Mouse (Mus musculus) kidney, postnatal 0 days (tissue): Measurements from ENCODE around the gene Tctn3. TPM values are rescaled to one million over a fixed set of nuclear protein-coding genes. Genes with fewer than 3 reads are reported as not detected.

Experiments used
- ATAC-seq: fragments of 200-750 bp; cut with Nextera tagmentation; replicated peaks from 2 replicates; pipeline ENCODE4 v1.8.0; 2017; ENCODE audit warnings: low read depth, moderate number of reproducible peaks, moderate TSS enrichment, moderate library complexity; ENCODE audit not compliant: low FRiP score
- DNase-seq: peaks from one replicate; pipeline ENCODE4 v3.0.0-alpha.2; 2016; ENCODE audit warnings: low spot score
- H3K27ac ChIP-seq: fragments of 300-500 bp; sonication (generic); 2 replicates; pipeline ENCODE4 v1.5.1; 2014; ENCODE audit warnings: mild to moderate bottlenecking
- H3K27me3 ChIP-seq: fragments of 300-500 bp; sonication (generic); 2 replicates; pipeline ENCODE4 v1.6.1; 2014; ENCODE audit warnings: low read length, mixed read lengths; ENCODE audit not compliant: insufficient read depth
- H3K36me3 ChIP-seq: fragments of 300-500 bp; sonication (generic); 2 replicates; pipeline ENCODE4 v1.6.1; 2014; ENCODE audit warnings: low read length, mixed read lengths; ENCODE audit not compliant: insufficient read depth
- H3K4me1 ChIP-seq: fragments of 300-500 bp; sonication (generic); replicated peaks from 2 replicates; pipeline ENCODE4 v1.6.1; 2014; ENCODE audit warnings: antibody characterized with exemption, low read length, mixed read lengths; ENCODE audit not compliant: insufficient read depth
- H3K4me2 ChIP-seq: fragments of 300-500 bp; sonication (generic); 2 replicates; pipeline ENCODE4 v1.6.1; 2014; ENCODE audit warnings: mild to moderate bottlenecking, low read length, moderate library complexity, mixed read lengths
- H3K4me3 ChIP-seq: fragments of 300-500 bp; sonication (generic); replicated peaks from 2 replicates; pipeline ENCODE4 v1.5.1; 2014; ENCODE audit warnings: low read depth, low read length
- H3K9ac ChIP-seq: fragments of 300-500 bp; sonication (generic); 2 replicates; pipeline ENCODE4 v1.6.1; 2014; ENCODE audit warnings: low read depth, low read length
- H3K9me3 ChIP-seq: fragments of 300-500 bp; sonication (generic); replicated peaks from 2 replicates; pipeline ENCODE4 v1.6.1; 2016; ENCODE audit warnings: low read length, inconsistent platforms, mixed read lengths
- CTCF ChIP-seq: IDR thresholded peaks from 2 replicates; pipeline ENCODE4 v1.5.1; 2016; ENCODE audit warnings: antibody characterized with exemption, low read depth, mild to moderate bottlenecking, moderate library complexity
- WGBS: fragments of 180-500 bp; shearing (Covaris S2); extraction: QIAGEN DNeasy Blood & Tissue Kit; methylation state at CpG from one replicate; pipeline ENCODE4 v1.1.7; 2014; 5-methylcytosine and 5-hydroxymethylcytosine counted together
- polyA plus RNA-seq: library from polyadenylated mRNA; unstranded; fragments of >200 nt; fragmentation: Nextera tagmentation; extraction: Ambion mirVana; gene quantifications from 2 replicates; pipeline ENCODE4 v1.2.1, GENCODE M21; 2015

Gene Tctn3
- polyA plus RNA-seq, 1 experiment from 2014 or later, result 9.3 TPM

GRCm38 (mm10) chr19:40656207-40656606 lies 44.2 kb upstream of the Tctn3 start:
- WGBS, result 82% methylated on average over 5 of the region's 5 CpGs
- Histone ChIP-seq H3K27ac (no peak overlapping the region), H3K9ac (no peak overlapping the region), H3K36me3 (no peaks in the 10 kb centered on the region), H3K4me2 (no peak overlapping the region), H3K27me3 (no peaks in the 10 kb centered on the region), H3K9me3 (no peaks in the 10 kb centered on the region), H3K4me3 (no peak overlapping the region), H3K4me1 (no peaks in the 10 kb centered on the region)
- DNase-seq (no peak), ATAC-seq (no peak)
- no peak for TF ChIP-seq CTCF

DNA sequence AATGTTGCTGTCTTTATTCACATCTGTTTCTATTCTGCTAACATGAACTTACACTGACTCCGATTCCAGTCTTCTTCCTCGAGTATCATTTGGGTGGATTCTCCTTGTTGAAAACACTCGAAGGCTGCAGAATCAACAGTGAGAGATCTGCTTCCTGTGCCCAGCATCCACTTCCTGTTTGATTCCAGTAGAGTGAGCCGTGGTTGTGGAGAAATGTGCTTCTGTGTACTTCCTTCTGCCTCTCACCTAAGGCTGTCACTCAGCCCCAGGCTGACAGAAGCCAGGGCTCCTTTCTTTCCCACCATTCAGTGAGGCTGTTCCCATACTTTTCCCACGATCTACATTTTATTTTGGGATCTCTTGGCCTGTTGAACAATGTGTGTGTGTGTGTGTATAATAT lies 38.1 kb upstream of the Tctn3 start:
- WGBS, result 63% methylated on average over 5 of the region's 5 CpGs
- Histone ChIP-seq H3K9ac (no peak overlapping the region), H3K36me3 (no peaks in the 10 kb centered on the region), H3K4me1 (no peaks in the 10 kb centered on the region; the same call in 1 of the 2 replicates), H3K4me2 (no peak overlapping the region), H3K27ac (no peak overlapping the region), H3K4me3 (no peak overlapping the region), H3K9me3 (no peaks in the 10 kb centered on the region), H3K27me3 (no peaks in the 10 kb centered on the region)
- DNase-seq (no peak), ATAC-seq (no peak)
- no peak for TF ChIP-seq CTCF

- H3K4me1 ChIP-seq, result no peaks in the 10 kb centered on the region; the same call in 1 of the 2 replicates
- WGBS, result 50% methylated on average over 9 of the region's 9 CpGs
- DNase-seq, result peak; percentile 66
- H3K9ac ChIP-seq, result no peak overlapping the region
- no peak overlapping the region for H3K4me2 ChIP-seq
- TF ChIP-seq CTCF, result no peak
- no peak for ATAC-seq
- H3K27me3 ChIP-seq, result no peaks in the 10 kb centered on the region
- peak overlapping the region; percentile 47; the same call in 1 of the 2 replicates for H3K27ac ChIP-seq
- H3K36me3 ChIP-seq, result no peaks in the 10 kb centered on the region
- H3K4me3 ChIP-seq, result no peak overlapping the region
- no peaks in the 10 kb centered on the region for H3K9me3 ChIP-seq
Observed at GRCm38 (mm10) chr19:40647319-40648158, 35.5 kb upstream of the Tctn3 start.

GRCm38 (mm10) chr19:40646379-40646778 lies 34.3 kb upstream of the Tctn3 start:
- WGBS, result 32% methylated on average over 6 of the region's 6 CpGs
- DNase-seq, result no peak
- no peaks in the 10 kb centered on the region; the same call in 1 of the 2 replicates for H3K4me1 ChIP-seq
- H3K9me3 ChIP-seq, result no peaks in the 10 kb centered on the region
- no peak for TF ChIP-seq CTCF
- H3K4me3 ChIP-seq, result no peak overlapping the region
- H3K36me3 ChIP-seq, result no peaks in the 10 kb centered on the region
- ATAC-seq, result no peak
- H3K27me3 ChIP-seq, result no peaks in the 10 kb centered on the region
- no peak overlapping the region for H3K9ac ChIP-seq
- no peak overlapping the region for H3K27ac ChIP-seq
- no peak overlapping the region for H3K4me2 ChIP-seq

DNA sequence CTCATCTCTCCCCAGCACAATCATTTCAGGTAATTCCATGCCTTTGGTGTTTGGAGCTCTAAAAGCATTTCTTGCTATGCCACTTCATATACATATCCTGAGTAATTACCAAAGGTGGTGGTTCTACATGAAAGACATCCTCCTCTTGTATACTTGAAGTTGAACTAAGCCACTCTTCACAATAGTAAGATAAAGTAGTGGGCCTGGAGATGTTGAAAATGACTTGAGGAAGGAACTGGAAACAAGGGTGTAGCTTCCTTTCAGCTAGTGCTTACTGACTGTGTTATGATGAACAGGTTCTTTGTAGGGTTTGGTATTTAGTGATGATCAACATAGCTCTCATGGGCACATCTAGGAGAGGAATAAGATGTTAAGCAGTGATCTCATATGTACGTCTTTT lies 31.8 kb upstream of the Tctn3 start:
- Histone ChIP-seq H3K9me3 (no peaks in the 10 kb centered on the region), H3K4me2 (no peak overlapping the region), H3K9ac (no peak overlapping the region), H3K27me3 (no peaks in the 10 kb centered on the region), H3K4me3 (no peak overlapping the region), H3K27ac (no peak overlapping the region), H3K36me3 (no peaks in the 10 kb centered on the region), H3K4me1 (no peaks in the 10 kb centered on the region; the same call in 1 of the 2 replicates)
- ATAC-seq, result no peak
- no peak for TF ChIP-seq CTCF
- DNase-seq, result no peak
- 82% methylated on average over 1 of the region's 1 CpGs for WGBS

DNA sequence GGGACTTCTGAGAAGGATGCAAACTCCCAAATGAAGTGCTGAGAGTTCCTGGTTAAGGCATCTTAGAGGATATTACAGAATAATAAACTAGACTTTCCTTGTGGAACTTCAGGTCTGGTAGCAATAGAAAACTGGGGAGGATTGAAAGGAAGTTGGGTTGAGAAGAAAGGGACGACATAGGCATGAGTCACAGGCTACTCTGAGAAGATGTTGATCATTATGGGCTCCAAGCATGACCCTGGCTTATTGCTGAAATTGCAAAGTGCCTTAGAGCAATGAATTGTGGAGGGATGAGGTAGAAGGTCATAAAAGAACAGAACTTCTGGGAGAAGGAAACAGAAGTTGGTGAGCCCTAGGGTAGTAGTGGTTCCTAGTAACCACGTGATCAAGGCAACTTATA lies 28.8 kb upstream of the Tctn3 start:
- no peak overlapping the region for H3K27ac ChIP-seq
- no peaks in the 10 kb centered on the region for H3K9me3 ChIP-seq
- 67% methylated on average over 2 of the region's 2 CpGs for WGBS
- no peaks in the 10 kb centered on the region for H3K27me3 ChIP-seq
- H3K36me3 ChIP-seq, result no peaks in the 10 kb centered on the region
- no peak for TF ChIP-seq CTCF
- H3K4me2 ChIP-seq, result no peak overlapping the region
- no peaks in the 10 kb centered on the region for H3K4me1 ChIP-seq
- H3K4me3 ChIP-seq, result no peak overlapping the region
- H3K9ac ChIP-seq, result no peak overlapping the region
- DNase-seq, result no peak
- no peak for ATAC-seq
